Mouse (Mus musculus) liver, postnatal 0 days (tissue): Measurements from ENCODE around the gene Slc3a2.
A peak's percentile ranks its signal among the peaks of the same experiment; 100 is the strongest.

ENCODE experiments used
- CTCF ChIP-seq: sonication (generic); IDR thresholded peaks from 2 replicates; pipeline ENCODE4 v1.5.1; 2016; ENCODE audit warnings: antibody characterized with exemption, low read depth
- EP300 ChIP-seq: IDR thresholded peaks from 2 replicates; pipeline ENCODE4 v1.6.1; 2016; ENCODE audit warnings: antibody characterized with exemption, low read depth, mild to moderate bottlenecking

- TF ChIP-seq CTCF (peak; percentile 89), EP300 (no peak)
Measured at GRCm38 (mm10) chr19:8682996-8683395, 40.2 kb downstream of the Slc3a2 start.
